10 mouse cellular contexts compared by ENCODE assay signal in genomic region chr13:113728111-113728510, GRCm38 (mm10).
DNase-seq lines count a peak whose midpoint lies in the region; ATAC-seq and TF ChIP-seq lines count a peak whose summit lies in the region.
"Had no signal": no experiment of that assay in that cellular context is flagged by ENCODE, and none has a peak within 500 bp of the region (broad histone marks: within the 10 kb centered on the region; RNA-seq: fewer than 3 reads in every experiment).

No protein-coding gene starts in this region.

- H3K4me1 ChIP-seq in lung, postnatal 0 days (ENCODE audit: insufficient read depth, low read depth, low read length) = no peaks in the 10 kb centered on the region
- H3K4me1 ChIP-seq in limb, embryonic 13.5 days = peaks cover 19% of the 10 kb centered on the region
- H3K4me1 ChIP-seq: heart, embryonic 15.5 days; megakaryocyte, embryonic 14.5 days had no signal

- TF ChIP-seq CTCF in lung, postnatal 0 days (IDR thresholded peaks at IDR 0.05) = no peak

- H3K27me3 ChIP-seq in lung, postnatal 0 days (replicated peaks; ENCODE audit: insufficient read depth, low read length) = no peaks in the 10 kb centered on the region
- no peaks in the 10 kb centered on the region for H3K27me3 ChIP-seq in limb, embryonic 13.5 days
- H3K27me3 ChIP-seq: heart, embryonic 15.5 days; megakaryocyte, embryonic 14.5 days had no signal

- peak; percentile 41 for DNase-seq in lung, postnatal 10 days
- no peak for DNase-seq in lung, postnatal 0 days (ENCODE audit: low spot score)
- DNase-seq in adrenal gland, postnatal 14 days = peak; percentile 51
- peak; percentile 35 to 70 for DNase-seq in gastrocnemius, postnatal 4 days (ENCODE audit: low spot score in 2 of 2)
- no peak for DNase-seq in frontal cortex, postnatal 25 days (ENCODE audit: low spot score in 2 of 2)
- no peak for DNase-seq in thymus, postnatal 36 days
- DNase-seq in thymus, postnatal 4 days = no peak

- no peak overlapping the region for H3K4me3 ChIP-seq in lung, postnatal 0 days (ENCODE audit: low read depth, low read length)
- H3K4me3 ChIP-seq in limb, embryonic 13.5 days = no peak overlapping the region
- H3K4me3 ChIP-seq: heart, embryonic 15.5 days; megakaryocyte, embryonic 14.5 days had no signal

- WGBS in lung, postnatal 0 days = 43% methylated on average over 5 of the region's 5 CpGs
- WGBS in limb, embryonic 13.5 days = 17% methylated on average over 5 of the region's 5 CpGs

- no peaks in the 10 kb centered on the region for H3K36me3 ChIP-seq in lung, postnatal 0 days (ENCODE audit: insufficient read depth, low read length)
- H3K36me3 ChIP-seq in limb, embryonic 13.5 days = no peaks in the 10 kb centered on the region
- H3K36me3 ChIP-seq: heart, embryonic 15.5 days had no signal

- H3K9ac ChIP-seq in lung, postnatal 0 days (replicated peaks; ENCODE audit: low read depth) = no peak overlapping the region
- H3K9ac ChIP-seq in limb, embryonic 13.5 days = no peak overlapping the region
- H3K9ac ChIP-seq: heart, embryonic 15.5 days had no signal

- ATAC-seq in lung, postnatal 0 days = no peak
- peak; percentile 77; the same call in 1 of the 2 replicates for ATAC-seq in limb, embryonic 13.5 days (ENCODE audit: low FRiP score, low read depth)

- no peak overlapping the region for H3K4me2 ChIP-seq in lung, postnatal 0 days (replicated peaks; ENCODE audit: low read depth, low read length)
- no peak overlapping the region for H3K4me2 ChIP-seq in limb, embryonic 13.5 days (replicated peaks)
- H3K4me2 ChIP-seq: heart, embryonic 15.5 days had no signal

- no peaks in the 10 kb centered on the region for H3K9me3 ChIP-seq in lung, postnatal 0 days (ENCODE audit: low read length)
- H3K9me3 ChIP-seq in limb, embryonic 13.5 days = no peaks in the 10 kb centered on the region
- H3K9me3 ChIP-seq: heart, embryonic 15.5 days had no signal

- H3K27ac ChIP-seq in lung, postnatal 0 days (ENCODE audit: low read length) = no peak overlapping the region
- H3K27ac ChIP-seq in limb, embryonic 13.5 days = no peak overlapping the region
- H3K27ac ChIP-seq: heart, embryonic 15.5 days had no signal

- TF ChIP-seq EP300 in lung, postnatal 0 days (IDR thresholded peaks at IDR 0.05) = no peak

Comparison
In these comparisons a context has a peak if more than half of its experiments do, and no peak if none do; other contexts are left out.
1. DNase-seq: peak in lung, postnatal 10 days (single experiment), adrenal gland, postnatal 14 days (single experiment) and gastrocnemius, postnatal 4 days (2 of 2); none in lung, postnatal 0 days (single experiment), frontal cortex, postnatal 25 days (0 of 2), thymus, postnatal 36 days (0 of 2) and thymus, postnatal 4 days (single experiment).